In the genomic region with DNA sequence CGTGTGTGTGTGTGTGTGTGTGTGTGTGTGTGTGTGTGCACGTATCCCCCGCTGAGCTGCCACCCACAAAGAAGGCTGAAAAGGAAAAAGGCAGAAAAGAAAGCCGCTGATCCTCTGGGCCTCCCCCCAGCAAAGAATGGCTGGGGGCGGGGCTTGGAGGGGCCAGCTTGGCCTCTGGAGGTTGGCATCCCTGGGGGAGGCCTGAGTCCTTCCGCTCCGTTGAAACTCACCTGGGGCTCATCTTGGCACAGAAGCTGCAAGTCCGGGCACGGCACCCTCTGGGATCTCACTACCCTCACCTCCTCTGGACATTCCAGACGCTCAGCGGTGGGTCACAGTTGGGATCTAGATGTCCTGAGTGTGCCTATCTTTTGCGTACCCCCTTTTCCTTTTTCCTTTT, we compare ENCODE assay signal across 14 mouse cellular contexts. TPM values are rescaled to one million over a fixed set of nuclear protein-coding genes. Genes with fewer than 3 reads are reported as not detected.
DNase-seq lines count a peak whose midpoint lies in the region; ATAC-seq and TF ChIP-seq lines count a peak whose summit lies in the region.
"Had no signal": no experiment of that assay in that cellular context is flagged by ENCODE, and none has a peak within 500 bp of the region (broad histone marks: within the 10 kb centered on the region; RNA-seq: fewer than 3 reads in every experiment).

No protein-coding gene starts in this region.

- peaks cover 85% of the 10 kb centered on the region for H3K27me3 ChIP-seq in hindbrain, postnatal 0 days (ENCODE audit: insufficient read depth, low read length)
- H3K27me3 ChIP-seq in neural tube, embryonic 12.5 days (replicated peaks), result peaks cover 72% of the 10 kb centered on the region

- peak overlapping the region; percentile 30 for H3K4me2 ChIP-seq in hindbrain, postnatal 0 days (ENCODE audit: low read depth, low read length)
- peak overlapping the region; percentile 53 for H3K4me2 ChIP-seq in neural tube, embryonic 12.5 days (replicated peaks)
- H3K4me2 ChIP-seq: heart, embryonic 11.5 days; liver, embryonic 11.5 days had no signal

- no peaks in the 10 kb centered on the region for H3K9me3 ChIP-seq in hindbrain, postnatal 0 days (ENCODE audit: low read length)
- no peaks in the 10 kb centered on the region for H3K9me3 ChIP-seq in neural tube, embryonic 12.5 days

- no peaks in the 10 kb centered on the region for H3K36me3 ChIP-seq in hindbrain, postnatal 0 days (ENCODE audit: insufficient read depth, low read length)
- H3K36me3 ChIP-seq in neural tube, embryonic 12.5 days, result no peaks in the 10 kb centered on the region

- no peaks in the 10 kb centered on the region for H3K4me1 ChIP-seq in hindbrain, postnatal 0 days (ENCODE audit: insufficient read depth, low read length)
- H3K4me1 ChIP-seq in neural tube, embryonic 12.5 days, result peaks cover 55% of the 10 kb centered on the region

- 4% methylated on average over 9 of the region's 12 CpGs for WGBS in hindbrain, postnatal 0 days
- 1% methylated on average over 9 of the region's 12 CpGs for WGBS in neural tube, embryonic 12.5 days

- TF ChIP-seq CTCF in hindbrain, postnatal 0 days (IDR thresholded peaks at IDR 0.05; ENCODE audit: low read depth), result no peak

- H3K9ac ChIP-seq in hindbrain, postnatal 0 days (replicated peaks; ENCODE audit: low read length), result no peak overlapping the region
- no peak overlapping the region for H3K9ac ChIP-seq in neural tube, embryonic 12.5 days

- H3K4me3 ChIP-seq in hindbrain, postnatal 0 days (ENCODE audit: low read length), result no peak overlapping the region
- H3K4me3 ChIP-seq in neural tube, embryonic 12.5 days, result no peak overlapping the region

- DNase-seq in testis, postnatal 10 days (ENCODE audit: low spot score), result peak; percentile 50
- no peak for DNase-seq in testis, postnatal 14 days (ENCODE audit: low spot score)
- DNase-seq in embryo, embryonic 10.5 days (ENCODE audit: low spot score), result peak; percentile 76
- no peak for DNase-seq in hindbrain, postnatal 0 days (ENCODE audit: low spot score)
- DNase-seq in urinary bladder, adult 18-20 months (ENCODE audit: low spot score in 2 of 2), result no peak
- no peak for DNase-seq in adrenal gland, adult 8-10 months
- no peak for DNase-seq in urinary bladder, postnatal 25 days (ENCODE audit: low spot score)
- DNase-seq: kidney, postnatal 14 days; lung, postnatal 10 days had no signal

- no peak overlapping the region for H3K27ac ChIP-seq in hindbrain, postnatal 0 days
- H3K27ac ChIP-seq in neural tube, embryonic 12.5 days, result no peak overlapping the region

- ATAC-seq in hindbrain, postnatal 0 days, result no peak
- ATAC-seq in neural tube, embryonic 12.5 days (ENCODE audit: low FRiP score, low read depth), result no peak

RNA-seq across cellular contexts. Expression of a gene that starts 6.7 kb away (rescaled TPM):
- total RNA-seq in hindbrain, postnatal 0 days (2014; rRNA removed), result 10.0 and 11.4 TPM in 2 replicates
- polyA plus RNA-seq in hindbrain, postnatal 0 days (2015; fragmentation: Nextera tagmentation; extraction: Ambion mirVana), result 5.5 and 5.7 TPM in 2 replicates
- 8.5 and 9.7 TPM in 2 replicates for polyA plus RNA-seq in neural tube, embryonic 12.5 days (2016; fragmentation: Nextera tagmentation; extraction: Ambion mirVana)
- total RNA-seq in adrenal gland, adult 8-10 months (2022), result not detected
- total RNA-seq: hematopoietic stem cell, adult 5-6 weeks; layer of hippocampus, postnatal 25 days had no signal
- polyA plus RNA-seq: heart, embryonic 11.5 days; liver, embryonic 11.5 days had no signal

Comparison
In these comparisons a context has a peak if more than half of its experiments do, and no peak if none do; other contexts are left out.
1. DNase-seq: peak in testis, postnatal 10 days (single experiment) and embryo, embryonic 10.5 days (single experiment); none in testis, postnatal 14 days (single experiment), hindbrain, postnatal 0 days (single experiment), urinary bladder, adult 18-20 months (0 of 2), adrenal gland, adult 8-10 months (single experiment) and urinary bladder, postnatal 25 days (single experiment).
2. RNA of a gene that starts 6.7 kb away (total RNA-seq): 10.0 to 11.4 TPM in hindbrain, postnatal 0 days; not detected in adrenal gland, adult 8-10 months; every median in the first group is over 10 times any median in the second.